Mouse (Mus musculus) lung, postnatal 0 days (tissue): ENCODE data around the gene Phf21a.

Experiments
- CTCF ChIP-seq: IDR thresholded peaks from 2 replicates; pipeline ENCODE4 v1.5.1; 2016; ENCODE audit warnings: antibody characterized with exemption, mild to moderate bottlenecking
- EP300 ChIP-seq: IDR thresholded peaks from 2 replicates; pipeline ENCODE4 v1.6.1; 2016; ENCODE audit warnings: antibody characterized with exemption, mild to moderate bottlenecking, control low read depth

DNA sequence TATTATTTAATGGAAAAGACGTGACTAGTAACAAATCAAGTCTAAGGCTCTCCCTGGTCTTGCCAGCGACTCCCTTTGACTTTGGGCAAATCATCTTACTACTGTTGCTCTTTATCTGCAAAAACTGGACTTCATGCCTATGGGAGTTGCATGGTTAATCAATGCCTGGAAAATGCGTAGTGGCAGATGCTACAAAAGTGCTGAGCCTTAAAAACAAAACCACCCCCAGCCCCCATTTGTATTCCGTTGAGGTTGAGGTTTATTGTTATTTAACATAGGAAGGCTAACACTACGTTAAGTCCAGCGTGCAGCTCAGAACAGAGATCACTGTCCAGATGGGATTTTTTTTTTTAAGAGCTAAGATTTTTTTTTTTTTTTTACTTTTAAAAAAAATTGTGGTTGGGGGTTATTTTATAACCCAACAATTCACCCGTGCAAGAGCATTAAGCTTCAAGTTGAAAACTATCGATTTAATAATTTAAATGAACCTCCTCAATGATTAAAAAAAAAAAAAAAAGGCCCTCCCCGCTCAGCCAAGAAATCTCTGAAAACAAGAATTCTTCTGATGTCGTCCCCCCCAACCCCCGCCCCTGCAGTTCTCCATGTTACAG, 89.3 kb downstream of the Phf21a start:
- no peak for TF ChIP-seq CTCF
- TF ChIP-seq EP300: no peak
